Mouse (Mus musculus): ENCODE measurements at regions not wholly inside any gene's neighbourhood (a gene's known extent, or its start where the extent isn't known, plus 50 kb on each side); places are given as distances from the start of the nearest gene placed in this dataset.
A peak's percentile ranks its signal among the peaks of the same experiment; 100 is the strongest.

DNA sequence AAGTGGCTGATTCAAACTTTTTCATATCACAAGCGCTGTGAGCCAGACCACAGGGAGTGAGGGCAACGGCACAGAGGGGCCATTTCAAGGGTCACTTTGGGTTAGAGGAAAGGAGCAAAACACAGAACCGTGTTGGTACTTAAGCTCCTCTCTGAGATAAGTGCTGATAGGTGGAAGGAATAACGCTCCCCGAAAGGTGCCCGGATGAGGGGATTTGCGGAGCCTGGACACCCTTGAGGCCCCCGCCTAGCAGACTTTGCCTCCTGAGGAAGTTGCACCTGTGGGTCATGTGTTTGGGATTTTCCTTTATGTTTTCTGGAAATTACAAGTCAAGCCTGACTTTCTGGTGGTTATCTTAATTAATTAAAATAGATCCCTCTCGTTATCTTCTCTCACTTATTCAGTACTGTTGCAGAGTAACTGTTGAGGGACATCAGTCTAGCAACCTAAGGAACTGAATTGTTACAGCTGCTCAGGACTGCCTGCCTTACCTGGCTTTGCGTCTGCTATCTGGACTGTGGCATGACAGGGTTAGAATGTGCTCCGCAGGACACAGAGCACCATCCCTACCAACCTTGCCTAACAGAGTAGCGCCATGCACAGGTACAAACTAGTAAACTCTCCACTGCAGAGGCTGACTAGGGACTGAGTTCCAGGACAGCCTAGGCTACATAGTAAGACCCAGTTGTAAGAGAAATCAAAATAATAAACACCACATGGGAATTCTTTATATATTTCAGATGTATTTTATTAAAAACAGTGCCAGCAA is 137.4 kb upstream of the Plcz1 start:
- DNase-seq (ENCODE audit: low spot score in 2 of 2) = no peak

DNA sequence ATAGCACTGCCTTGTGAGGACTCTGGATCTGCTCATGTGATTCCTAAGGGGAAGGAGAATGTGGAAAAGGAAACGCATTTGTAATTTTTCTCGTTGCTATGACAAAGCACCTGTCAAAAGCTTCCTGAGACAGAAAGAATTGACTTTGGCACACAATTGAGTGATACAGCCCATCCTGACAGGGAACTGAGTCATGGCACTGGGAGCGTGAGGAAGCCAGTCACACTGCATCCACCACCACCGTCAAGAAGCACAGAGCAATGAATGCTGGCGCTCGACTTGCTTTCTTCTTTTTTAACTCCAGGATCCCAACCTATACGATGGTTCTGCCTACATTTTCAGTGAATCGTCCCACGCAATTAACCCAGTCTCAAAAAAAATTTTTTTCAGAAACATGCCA is 131.5 kb upstream of the Plcz1 start:
- no peak for DNase-seq (ENCODE audit: low spot score in 2 of 2)

DNA sequence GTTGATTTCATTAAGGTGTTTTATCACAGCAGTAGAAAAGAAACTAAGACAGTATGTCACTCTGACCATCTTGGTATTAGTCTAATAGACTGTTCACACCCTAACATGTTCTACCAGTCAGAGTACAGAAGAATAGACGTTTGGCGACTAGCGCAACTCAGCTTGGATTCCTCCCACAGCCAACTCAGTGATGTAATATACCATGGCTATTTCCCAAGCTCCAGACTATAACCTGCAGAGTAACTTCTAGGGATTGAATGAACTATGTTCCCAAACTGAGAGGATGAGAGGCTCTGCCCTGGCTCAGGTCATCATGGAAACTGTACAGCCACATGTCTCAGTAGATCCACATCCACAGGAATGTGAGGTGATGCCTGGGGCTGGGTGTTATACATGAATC is 128.6 kb upstream of the Plcz1 start:
- no peak for DNase-seq (ENCODE audit: low spot score in 2 of 2)

DNA sequence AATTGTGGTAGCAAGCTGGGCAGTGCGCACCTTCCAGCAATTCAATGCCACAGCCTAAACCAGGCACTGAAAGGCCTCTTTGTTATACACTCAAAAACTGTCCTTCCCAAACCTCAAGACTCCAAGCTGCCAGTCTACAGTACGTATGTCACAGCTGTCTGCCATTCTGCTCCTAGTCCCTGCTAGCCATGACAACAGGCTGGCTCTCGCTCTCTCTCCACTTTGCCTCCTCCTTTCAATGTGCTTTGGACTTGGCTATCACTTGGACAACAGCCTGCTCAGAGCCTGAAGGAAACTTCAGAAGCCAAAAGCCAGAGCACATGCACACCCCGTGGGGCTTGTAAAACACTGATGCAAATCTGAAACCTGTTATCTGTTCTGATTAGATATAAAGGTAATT is 125.9 kb upstream of the Plcz1 start:
- DNase-seq (ENCODE audit: low spot score in 2 of 2) = no peak

DNA sequence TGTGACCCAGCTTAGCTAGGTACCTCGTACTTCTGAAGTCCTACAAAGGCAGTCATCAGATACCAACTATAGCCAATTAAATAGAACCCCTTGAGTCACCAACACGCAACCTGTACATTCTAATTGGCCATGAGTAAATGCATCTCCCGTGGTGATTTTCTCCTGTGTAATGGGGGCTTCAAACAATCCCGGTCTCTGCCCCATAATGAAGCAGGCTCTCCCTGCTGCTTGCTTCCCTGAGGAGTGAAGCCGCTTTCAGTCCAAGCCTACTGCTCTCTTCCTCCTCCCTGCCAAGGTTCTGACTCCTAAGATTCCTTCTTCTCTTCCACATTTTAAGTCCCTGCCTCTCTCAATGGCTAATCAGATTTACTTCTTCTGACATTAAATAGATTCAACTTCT is 121.5 kb upstream of the Plcz1 start:
- no peak for DNase-seq (ENCODE audit: low spot score in 2 of 2)

DNA sequence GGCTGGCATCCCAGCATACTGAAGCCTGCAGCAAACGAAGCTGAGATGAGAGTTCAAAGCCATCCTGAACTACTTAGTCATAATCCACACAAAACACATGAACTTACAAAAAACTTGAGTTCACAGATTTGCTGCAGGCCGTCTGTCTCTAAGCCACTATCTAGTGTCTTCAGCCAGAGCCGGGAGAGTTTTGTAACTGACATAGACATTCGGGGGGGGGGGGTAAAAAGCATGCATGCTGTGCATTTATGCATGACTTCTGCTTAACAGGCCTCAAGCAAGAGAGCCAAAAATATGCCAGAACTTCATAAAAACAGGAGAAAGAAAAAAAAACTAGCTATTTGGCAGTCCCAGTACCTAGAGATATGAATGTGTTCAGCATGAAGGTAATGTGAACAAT is 120.2 kb upstream of the Plcz1 start:
- DNase-seq (ENCODE audit: low spot score in 2 of 2) = no peak

DNA sequence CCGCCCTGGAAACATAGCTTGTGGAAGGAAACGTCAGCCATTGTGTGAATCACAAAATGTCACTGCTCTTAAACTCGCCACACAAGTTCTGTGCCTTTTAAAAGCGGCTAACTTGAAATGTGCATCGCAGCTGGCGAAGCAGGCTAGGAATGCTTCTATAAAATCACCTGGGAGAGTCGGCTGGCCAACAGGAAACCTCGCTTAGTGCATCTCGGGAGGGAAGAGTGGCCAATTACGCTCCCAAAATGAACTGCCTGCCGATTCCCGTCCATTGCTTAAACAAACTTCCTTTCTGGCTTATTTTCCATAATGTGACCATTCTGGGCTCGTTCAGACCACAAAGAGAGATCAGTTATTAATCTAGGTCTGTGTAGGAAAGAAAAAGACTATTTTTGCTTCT is 119.7 kb upstream of the Plcz1 start:
- DNase-seq (ENCODE audit: low spot score in 2 of 2) = no peak

DNA sequence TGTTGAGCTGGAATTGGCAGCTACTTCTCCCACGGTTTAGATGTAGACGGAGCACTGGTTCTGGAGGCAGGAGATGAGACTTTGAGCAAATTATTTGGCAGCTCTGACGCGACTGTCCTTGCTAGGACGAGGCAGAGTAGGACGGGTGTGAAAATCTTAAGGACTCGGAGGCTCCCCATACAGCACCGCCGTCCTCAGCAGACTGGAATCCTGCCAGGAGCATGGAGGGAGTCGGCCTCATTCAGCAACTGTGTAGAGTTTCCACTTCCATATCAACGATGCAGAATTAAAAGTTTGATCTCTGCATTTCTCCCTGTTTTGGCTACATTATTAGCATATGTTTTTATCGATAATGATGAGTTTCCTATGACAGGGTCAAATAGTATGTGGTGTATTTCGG is 117.7 kb upstream of the Plcz1 start:
- DNase-seq (ENCODE audit: low spot score in 2 of 2) = peak; percentile 7 to 16

DNA sequence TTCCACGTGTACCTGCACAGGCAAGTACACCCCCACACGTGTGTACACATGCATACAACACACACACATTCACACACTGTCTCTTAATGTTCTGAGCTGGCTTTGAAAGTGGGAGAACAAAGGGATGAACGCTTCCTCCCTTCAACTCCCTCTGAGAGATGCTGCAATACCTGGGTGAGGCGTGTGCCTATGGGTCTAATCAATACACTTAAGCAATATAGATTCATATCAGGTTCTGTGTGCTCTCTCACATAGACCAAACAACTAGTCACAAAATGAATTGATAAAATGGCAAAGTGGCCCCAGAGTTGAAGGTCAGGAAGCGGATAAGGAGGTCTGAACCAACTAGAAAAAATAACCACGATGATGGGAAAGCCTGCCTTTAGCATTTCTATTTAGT is 116.1 kb upstream of the Plcz1 start:
- DNase-seq (ENCODE audit: low spot score in 2 of 2) = no peak

DNA sequence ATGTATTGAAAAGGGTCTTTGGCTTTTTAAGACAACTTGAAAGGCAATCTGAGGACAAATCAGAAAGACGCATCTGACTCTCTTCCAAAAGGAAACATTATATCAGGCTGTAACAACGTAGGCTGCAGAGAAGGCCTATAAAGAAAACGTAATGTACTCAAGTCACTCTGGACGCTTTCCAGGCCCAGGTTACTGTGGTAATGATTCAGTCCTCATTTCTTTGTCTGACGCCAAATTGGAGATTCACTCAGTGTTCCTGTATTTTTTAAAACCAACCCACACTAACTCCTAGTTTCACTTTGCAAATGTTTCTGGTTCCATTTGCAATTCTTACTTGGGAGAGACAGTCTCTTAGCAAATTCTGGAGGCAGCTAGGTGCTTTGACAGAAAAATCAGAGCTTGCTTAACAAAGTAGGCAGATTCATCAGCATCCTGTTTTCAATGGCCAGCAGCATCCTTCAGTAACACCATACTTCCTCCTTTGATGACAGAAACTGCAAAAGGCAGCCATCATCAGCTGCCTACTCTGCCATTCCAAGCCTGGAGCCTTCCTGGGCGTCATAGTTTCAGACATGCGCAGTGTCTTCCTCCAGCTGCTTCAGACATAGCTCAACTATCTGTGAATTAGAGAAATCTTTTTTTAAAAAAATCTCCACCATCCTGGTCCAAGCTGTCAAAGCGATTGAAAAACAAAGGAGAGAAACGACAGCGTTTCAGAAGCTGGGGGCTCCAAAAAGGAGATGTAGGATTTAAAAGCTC is 111.3 kb upstream of the Plcz1 start:
- peak; percentile 34 to 56 for DNase-seq (ENCODE audit: low spot score in 2 of 2)

DNA sequence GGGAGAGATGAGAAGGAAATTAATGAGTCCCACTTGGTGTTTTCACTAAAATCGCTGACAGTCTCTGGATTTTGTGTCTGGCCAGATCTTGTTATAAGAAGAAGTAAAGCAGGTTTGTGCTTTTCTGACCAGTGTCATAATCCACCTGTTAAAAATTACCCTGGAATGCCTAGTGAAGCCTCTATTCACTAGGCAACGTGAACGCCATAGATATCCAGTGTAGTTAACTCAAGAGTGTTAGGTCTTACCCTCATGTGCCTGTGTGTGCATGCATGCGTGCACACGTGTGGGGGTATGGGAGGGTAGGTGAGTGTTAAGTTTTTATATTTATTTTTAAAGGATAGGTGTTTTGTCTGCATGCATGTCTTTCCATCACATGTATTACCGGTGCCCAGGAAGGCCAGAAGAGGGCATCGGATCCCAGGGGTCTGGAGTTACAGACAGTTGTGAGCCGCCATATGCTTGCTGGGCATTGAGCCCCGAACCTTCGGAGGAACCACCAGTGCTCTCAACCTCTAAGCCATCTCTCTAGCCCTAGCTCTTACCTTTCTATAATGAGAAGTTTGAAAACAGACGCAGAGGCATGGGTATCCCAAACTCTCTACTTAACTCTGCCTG is 107.5 kb upstream of the Plcz1 start:
- DNase-seq (ENCODE audit: low spot score in 2 of 2) = no peak

DNA sequence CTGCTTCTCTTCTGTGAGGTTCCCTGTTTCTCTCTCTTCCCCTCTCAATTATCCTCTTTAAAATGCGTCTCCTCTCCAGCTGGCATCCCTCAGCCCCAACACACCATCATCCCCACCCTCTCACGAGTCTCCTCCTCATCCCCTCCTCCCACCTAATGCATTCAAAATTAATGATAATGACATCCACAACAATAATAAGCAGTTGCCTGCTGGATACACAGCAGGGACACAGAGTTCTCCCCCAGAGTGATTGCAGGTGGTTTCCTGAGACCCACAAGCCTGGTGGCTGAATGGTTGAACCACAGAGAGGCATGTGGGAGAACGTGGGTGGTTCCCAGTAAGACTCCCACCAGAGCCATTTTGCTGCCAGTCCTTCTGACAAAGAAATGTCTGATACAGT is 106.9 kb upstream of the Plcz1 start:
- DNase-seq (ENCODE audit: low spot score in 2 of 2) = no peak

DNA sequence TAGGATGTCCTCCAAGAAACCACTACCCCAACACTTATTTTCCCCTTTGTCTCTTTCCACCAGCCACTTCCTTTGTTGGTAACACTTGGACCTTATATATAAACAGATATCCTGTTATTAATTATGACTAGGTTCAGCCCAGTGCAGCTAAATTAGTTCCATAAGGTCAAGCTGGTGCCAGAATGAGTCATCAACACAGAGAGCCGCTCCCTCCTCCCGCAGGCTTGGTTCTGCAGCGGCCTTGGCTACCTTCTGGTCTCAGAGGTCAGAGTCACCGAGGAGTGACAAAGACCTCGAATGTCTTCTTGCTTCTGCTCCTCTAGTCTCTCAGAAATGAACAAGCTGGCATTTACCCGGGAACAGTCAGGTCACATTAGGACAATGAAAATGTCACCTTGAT is 106.5 kb upstream of the Plcz1 start:
- DNase-seq (ENCODE audit: low spot score in 2 of 2) = no peak

DNA sequence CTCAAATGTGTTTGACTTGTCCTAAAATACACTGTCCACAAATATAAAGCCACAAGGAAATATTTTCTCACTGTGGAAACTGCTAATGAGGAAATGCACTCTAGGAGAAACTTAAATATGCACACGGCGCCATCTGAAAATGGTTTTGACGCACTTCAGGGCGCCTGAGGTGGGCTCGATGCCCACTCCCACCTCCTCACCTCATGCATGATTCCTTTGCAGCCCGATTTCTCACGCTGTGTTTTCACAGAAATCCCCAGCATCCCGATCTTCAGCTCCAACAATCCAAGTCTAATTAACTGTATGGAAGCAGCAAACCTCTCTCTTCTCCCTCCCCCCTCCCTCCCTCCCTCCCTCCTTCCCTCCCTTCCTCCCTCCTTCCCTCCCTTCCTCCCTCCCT is 92.5 kb upstream of the Plcz1 start:
- DNase-seq (ENCODE audit: low spot score in 2 of 2) = no peak

DNA sequence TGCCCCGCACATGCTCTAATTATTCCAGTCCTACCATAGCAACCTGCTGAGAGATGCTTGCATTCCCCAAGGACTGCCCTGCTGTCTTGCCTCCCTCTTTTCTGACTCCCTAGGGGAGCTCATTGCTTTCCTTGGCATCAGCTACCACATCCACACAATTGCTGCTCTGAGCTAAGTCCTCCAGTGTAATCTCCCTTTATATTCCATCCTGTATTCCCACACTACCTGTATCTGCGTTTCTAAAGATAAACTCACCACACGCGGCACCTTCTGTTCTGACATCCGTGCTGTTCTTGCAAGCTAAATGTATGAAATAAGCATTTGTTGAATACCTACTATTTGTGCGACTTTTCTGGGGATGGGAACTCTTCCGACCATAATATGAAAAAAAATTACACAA is 85.4 kb upstream of the Plcz1 start:
- no peak for DNase-seq (ENCODE audit: low spot score in 2 of 2)

DNA sequence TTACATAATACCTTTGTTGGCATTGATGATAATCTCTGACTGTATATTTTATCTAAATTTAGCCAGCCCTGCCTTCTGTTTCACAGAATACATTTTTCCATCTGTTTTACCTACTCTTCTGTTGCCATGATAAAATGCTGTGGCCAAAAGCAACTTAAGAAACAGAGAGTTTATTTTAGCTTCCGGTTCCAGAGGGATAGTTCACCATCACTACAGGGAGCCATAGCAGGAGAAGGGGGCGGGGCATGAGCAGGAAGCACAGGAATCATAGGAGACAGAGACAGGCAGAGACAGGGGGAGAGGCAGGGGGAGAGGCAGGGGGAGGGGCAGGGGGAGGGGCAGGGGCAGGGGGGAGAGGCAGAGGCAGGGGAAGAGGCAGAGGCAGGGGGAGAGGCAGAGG is 72.8 kb upstream of the Plcz1 start:
- no peak for DNase-seq (ENCODE audit: low spot score in 2 of 2)

DNA sequence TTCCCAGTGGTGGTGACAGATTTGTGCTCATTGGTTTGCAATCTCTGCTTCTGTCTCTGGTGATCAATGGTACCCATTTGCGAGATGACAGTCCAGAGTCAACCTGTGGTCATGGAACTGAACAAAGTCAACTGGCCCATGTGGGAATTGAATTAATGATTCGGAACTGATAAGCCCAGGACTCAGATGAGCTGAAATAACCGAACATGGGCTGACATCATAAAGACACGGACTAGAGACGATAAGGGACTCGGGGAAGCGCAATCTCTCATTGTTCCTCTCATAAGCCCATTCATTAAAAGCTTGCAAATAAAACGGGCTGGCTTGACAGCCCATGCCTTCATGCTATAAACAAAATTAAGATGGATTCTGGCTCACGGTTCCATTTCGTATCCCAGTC is 70.8 kb upstream of the Plcz1 start:
- no peak for DNase-seq (ENCODE audit: low spot score in 2 of 2)

DNA sequence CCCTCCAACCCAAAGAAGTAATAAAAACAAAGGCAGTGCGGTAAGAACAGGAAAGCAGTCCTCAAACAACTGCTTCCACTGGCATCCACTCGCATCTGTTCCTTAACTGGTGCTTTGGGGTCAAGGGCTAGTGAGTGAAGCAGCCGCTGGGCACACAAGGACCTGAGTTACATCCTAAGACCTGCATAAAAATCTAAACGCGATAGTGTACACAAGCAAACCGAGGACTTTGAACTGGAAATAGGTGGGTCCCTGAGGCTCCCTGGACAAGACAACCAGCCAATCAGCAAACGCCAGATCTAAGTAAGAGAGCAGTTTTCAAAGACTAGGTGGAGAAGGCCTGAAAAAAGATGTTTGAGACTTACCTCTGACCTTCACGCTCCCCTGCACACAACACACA is 66.8 kb upstream of the Plcz1 start:
- DNase-seq (ENCODE audit: low spot score in 2 of 2) = no peak

DNA sequence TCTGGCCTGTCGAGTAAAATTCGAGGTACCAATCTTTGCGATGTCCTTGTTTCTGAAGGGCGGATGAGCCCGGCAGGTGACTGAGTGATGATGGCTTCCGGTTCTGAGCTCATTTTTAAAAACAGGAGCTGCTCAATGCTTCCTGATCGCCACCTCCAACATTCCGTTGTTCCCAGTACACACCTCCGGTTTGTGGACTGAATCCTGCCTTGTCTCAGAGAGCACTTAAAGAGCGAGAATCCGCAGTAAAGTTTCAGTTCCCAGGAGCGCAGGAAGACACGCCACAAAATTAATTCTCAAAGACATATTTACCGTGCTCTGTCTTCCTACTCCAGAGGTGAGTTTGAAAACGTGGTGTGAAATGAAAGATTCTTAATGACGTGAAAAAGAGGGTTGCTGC is 66.4 kb upstream of the Plcz1 start:
- no peak for DNase-seq (ENCODE audit: low spot score in 2 of 2)

DNA sequence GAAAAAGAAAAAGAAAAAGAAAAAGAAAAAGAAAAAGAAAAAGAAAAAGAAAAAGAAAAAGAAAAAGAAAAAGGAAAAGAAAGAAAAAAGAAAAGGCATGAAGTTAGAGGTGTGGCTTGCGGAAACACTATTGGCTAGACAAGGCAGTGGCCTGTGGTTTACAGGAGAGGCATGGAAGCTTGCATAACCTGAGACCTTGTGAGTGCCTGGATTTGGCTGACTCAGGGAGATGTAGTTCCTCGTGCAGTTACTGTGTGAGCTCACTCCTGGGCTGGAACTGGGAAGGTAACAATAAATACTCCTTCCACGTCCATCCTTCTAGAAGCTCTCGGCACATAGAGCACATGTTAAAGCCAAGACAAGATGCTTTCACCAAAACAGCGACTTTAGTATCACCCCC is 64.9 kb upstream of the Plcz1 start:
- no peak for DNase-seq (ENCODE audit: low spot score in 2 of 2)

DNA sequence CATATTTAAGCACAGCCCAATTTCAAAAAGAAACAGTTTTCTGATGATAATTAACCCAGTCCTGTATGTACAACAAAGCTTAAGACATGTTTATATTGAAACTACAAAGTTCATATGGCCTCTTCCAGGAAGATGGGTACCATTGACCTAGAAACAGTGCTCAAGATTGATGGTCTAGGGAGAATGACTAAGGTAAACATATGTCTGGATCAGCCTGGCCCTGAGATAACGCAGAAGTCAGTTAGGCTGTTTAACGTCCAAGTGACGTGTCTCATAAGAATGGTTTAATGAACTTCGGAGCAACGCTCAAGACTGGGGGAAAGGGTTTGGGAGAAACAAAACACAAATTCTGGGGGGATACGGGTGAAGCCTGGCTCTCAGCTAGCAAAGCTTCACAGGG is 60.8 kb upstream of the Plcz1 start:
- DNase-seq (ENCODE audit: low spot score in 2 of 2) = no peak

DNA sequence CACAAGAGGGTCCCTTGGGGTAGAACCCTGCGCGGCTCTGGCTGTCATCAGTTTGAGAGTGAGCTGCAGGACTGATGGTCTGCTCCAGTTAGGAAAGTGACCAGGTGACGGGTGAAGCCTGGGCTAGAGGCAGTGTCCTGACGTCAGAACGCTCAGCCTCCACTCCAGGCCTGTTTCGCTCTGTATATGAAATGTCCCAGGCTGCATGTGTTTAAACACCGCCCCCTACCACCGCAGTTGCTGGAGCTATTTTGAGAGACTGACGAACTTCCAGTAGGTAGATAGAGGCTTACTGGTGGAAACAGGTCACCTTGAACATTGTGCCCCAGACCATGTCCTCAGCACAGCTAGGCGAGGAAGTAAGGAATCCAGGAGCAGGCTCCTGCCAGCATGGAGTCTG is 54.2 kb upstream of the Plcz1 start:
- DNase-seq (ENCODE audit: low spot score in 2 of 2) = no peak
